Mouse (Mus musculus) MEL (cell line): ENCODE data around the gene Prnd. TPM values are rescaled to one million over a fixed set of nuclear protein-coding genes. Genes with fewer than 3 reads are reported as not detected.

ENCODE experiments used
- DNase-seq: peaks from one replicate; pipeline ENCODE4 v3.0.0; 2011; ENCODE audit warnings: low read depth, low spot score
- H3K27ac ChIP-seq: 2 replicates; pipeline ENCODE4 v1.5.1; 2012; ENCODE audit warnings: low read depth, mild to moderate bottlenecking, control low read depth, low read length, moderate library complexity; ENCODE audit not compliant: control insufficient read depth
- H3K27me3 ChIP-seq, 2 experiments: fragments of 150-350 bp in 1 of 2; sonication (generic) in 1 of 2; 2 replicates each; pipeline ENCODE4 v1.6.1; 2012; ENCODE audit warnings: low read length in 2 of 2, mild to moderate bottlenecking in 2 of 2, improper control_type of control experiment in 1 of 2, moderate library complexity in 1 of 2; ENCODE audit not compliant: insufficient read depth in 2 of 2, control insufficient read depth in 1 of 2
- H3K36me3 ChIP-seq, 2 experiments: 2 replicates each; pipeline ENCODE4 v1.6.1; 2012 to 2014; ENCODE audit warnings: low read length in 2 of 2, improper control_type of control experiment in 1 of 2, inconsistent platforms in 1 of 2, mild to moderate bottlenecking in 1 of 2; ENCODE audit not compliant: insufficient read depth in 2 of 2, control insufficient read depth in 1 of 2
- H3K4me1 ChIP-seq, 2 experiments: fragments of 150-350 bp in 1 of 2; sonication (generic) in 1 of 2; 2 replicates each; pipeline ENCODE4 v1.6.1; 2012; ENCODE audit warnings: low read length in 2 of 2, improper control_type of control experiment in 1 of 2, mild to moderate bottlenecking in 1 of 2; ENCODE audit not compliant: insufficient read depth in 2 of 2, control insufficient read depth in 1 of 2
- H3K4me3 ChIP-seq, 2 experiments: fragments of 150-350 bp in 1 of 2; sonication (generic) in 1 of 2; 2 replicates each; pipeline ENCODE4 v1.5.1; 2012; ENCODE audit warnings: low read depth in 2 of 2, low read length in 2 of 2, mild to moderate bottlenecking in 2 of 2, moderate library complexity in 2 of 2, control low read depth in 1 of 2, improper control_type of control experiment in 1 of 2; ENCODE audit not compliant: control insufficient read depth in 1 of 2, insufficient read depth in 1 of 2
- H3K79me2 ChIP-seq: 2 replicates; pipeline ENCODE4 v1.6.1; 2012; ENCODE audit warnings: mild to moderate bottlenecking, low read length, moderate library complexity; ENCODE audit not compliant: control insufficient read depth, poor library complexity, insufficient read depth
- H3K9ac ChIP-seq: 2 replicates; pipeline ENCODE4 v1.6.1; 2012; ENCODE audit warnings: low read depth, mild to moderate bottlenecking, control low read depth, low read length, moderate library complexity; ENCODE audit not compliant: control insufficient read depth, poor library complexity, severe bottlenecking
- H3K9me3 ChIP-seq: fragments of 150-350 bp; sonication (generic); replicated peaks from 2 replicates; pipeline ENCODE4 v1.6.1; 2012; ENCODE audit warnings: mild to moderate bottlenecking, low read length, improper control_type of control experiment, moderate library complexity; ENCODE audit not compliant: insufficient read depth
- BHLHE40 ChIP-seq: IDR thresholded peaks from 2 replicates; pipeline ENCODE4 v1.6.1; 2012; ENCODE audit warnings: low read depth, mild to moderate bottlenecking, inconsistent platforms, low read length, improper control_type of control experiment, borderline replicate concordance
- CHD1 ChIP-seq: IDR thresholded peaks from 2 replicates; pipeline ENCODE4 v1.6.1; 2012; ENCODE audit warnings: low read depth, mild to moderate bottlenecking, inconsistent platforms, low read length, improper control_type of control experiment
- CTCF ChIP-seq, 3 experiments: IDR thresholded peaks in 2 of 3; conservative IDR thresholded peaks in 1 of 3; 2 replicates each; pipeline ENCODE4 v1.5.1; 2011 to 2012; ENCODE audit warnings: low read length in 3 of 3, low read depth in 2 of 3, mild to moderate bottlenecking in 2 of 3, improper control_type of control experiment in 1 of 3, inconsistent platforms in 1 of 3, mixed read lengths in 1 of 3, moderate library complexity in 1 of 3; ENCODE audit not compliant: control insufficient read depth in 1 of 3, insufficient read depth in 1 of 3, poor library complexity in 1 of 3, severe bottlenecking in 1 of 3
- ETS1 ChIP-seq: IDR thresholded peaks from 2 replicates; pipeline ENCODE4 v1.6.1; 2012; ENCODE audit warnings: low read depth, mild to moderate bottlenecking, inconsistent platforms, low read length, improper control_type of control experiment, moderate library complexity
- GATA1 ChIP-seq: IDR thresholded peaks from 2 replicates; pipeline ENCODE4 v1.6.1; 2011; ENCODE audit warnings: low read depth, low read length, improper control_type of control experiment
- JUND ChIP-seq: IDR thresholded peaks from 2 replicates; pipeline ENCODE4 v1.6.1; 2011; ENCODE audit warnings: low read depth, mild to moderate bottlenecking, improper control_type of control experiment, low read length
- KAT2A ChIP-seq: conservative IDR thresholded peaks from 2 replicates; pipeline ENCODE4 v1.6.1; 2012; ENCODE audit warnings: low read depth, low read length, improper control_type of control experiment, inconsistent platforms
- MAFK ChIP-seq: IDR thresholded peaks from 2 replicates; pipeline ENCODE4 v1.6.1; 2011; ENCODE audit warnings: low read depth, mild to moderate bottlenecking, low read length, improper control_type of control experiment, borderline replicate concordance
- MAX ChIP-seq: IDR thresholded peaks from 2 replicates; pipeline ENCODE4 v1.6.1; 2011; ENCODE audit warnings: low read length, improper control_type of control experiment
- MEF2A ChIP-seq: IDR thresholded peaks from 2 replicates; pipeline ENCODE4 v1.6.1; 2014; ENCODE audit warnings: low read depth, mild to moderate bottlenecking, inconsistent platforms, low read length, improper control_type of control experiment; ENCODE audit not compliant: poor library complexity, insufficient replicate concordance, severe bottlenecking; ENCODE audit errors: extremely low read depth
- MXI1 ChIP-seq: IDR thresholded peaks from 2 replicates; pipeline ENCODE4 v1.6.1; 2011; ENCODE audit warnings: mild to moderate bottlenecking, low read depth, low read length, improper control_type of control experiment
- MYB ChIP-seq: IDR thresholded peaks from 2 replicates; pipeline ENCODE4 v1.6.1; 2011; ENCODE audit warnings: mild to moderate bottlenecking, low read depth, low read length, improper control_type of control experiment
- NELFE ChIP-seq: IDR thresholded peaks from 2 replicates; pipeline ENCODE4 v1.6.1; 2011; ENCODE audit warnings: low read depth, low read length, improper control_type of control experiment
- NRF1 ChIP-seq: IDR thresholded peaks from 2 replicates; pipeline ENCODE4 v1.6.1; 2014; ENCODE audit warnings: low read depth, mild to moderate bottlenecking, inconsistent platforms, low read length, improper control_type of control experiment, moderate library complexity; ENCODE audit not compliant: poor library complexity, insufficient read depth, severe bottlenecking
- POLR2A ChIP-seq, 2 experiments: IDR thresholded peaks; 2 replicates each; pipeline ENCODE4 v1.6.1; 2011 to 2012; ENCODE audit warnings: low read length in 2 of 2, mild to moderate bottlenecking in 2 of 2, control low read depth in 1 of 2, improper control_type of control experiment in 1 of 2, low read depth in 1 of 2, moderate library complexity in 1 of 2; ENCODE audit not compliant: control insufficient read depth in 1 of 2, insufficient read depth in 1 of 2, poor library complexity in 1 of 2
- POLR2AphosphoS2 ChIP-seq: IDR thresholded peaks from 2 replicates; pipeline ENCODE4 v1.6.1; 2011; ENCODE audit warnings: low read length, improper control_type of control experiment
- POLR2AphosphoS5 ChIP-seq: IDR thresholded peaks from 2 replicates; pipeline ENCODE4 v1.6.1; 2012; ENCODE audit warnings: low read depth, borderline replicate concordance, mild to moderate bottlenecking, inconsistent platforms, low read length, moderate library complexity, mixed read lengths
- RAD21 ChIP-seq: IDR thresholded peaks from 2 replicates; pipeline ENCODE4 v1.6.1; 2011; ENCODE audit warnings: mild to moderate bottlenecking, low read depth, low read length, improper control_type of control experiment
- RCOR1 ChIP-seq: IDR thresholded peaks from 2 replicates; pipeline ENCODE4 v1.6.1; 2012; ENCODE audit warnings: low read depth, mild to moderate bottlenecking, inconsistent platforms, low read length, improper control_type of control experiment
- SIN3A ChIP-seq: IDR thresholded peaks from 2 replicates; pipeline ENCODE4 v1.6.1; 2012; ENCODE audit warnings: low read length, improper control_type of control experiment, inconsistent platforms
- SMC3 ChIP-seq: IDR thresholded peaks from 2 replicates; pipeline ENCODE4 v1.6.1; 2011; ENCODE audit warnings: low read depth, low read length, improper control_type of control experiment
- TAL1 ChIP-seq: IDR thresholded peaks from 2 replicates; pipeline ENCODE4 v1.6.1; 2012; ENCODE audit warnings: mild to moderate bottlenecking, inconsistent platforms, low read length, moderate library complexity, mixed read lengths
- TCF12 ChIP-seq: IDR thresholded peaks from 2 replicates; pipeline ENCODE4 v1.6.1; 2014; ENCODE audit warnings: low read depth, mild to moderate bottlenecking, inconsistent platforms, low read length, improper control_type of control experiment, moderate library complexity
- USF1 ChIP-seq: IDR thresholded peaks from 2 replicates; pipeline ENCODE4 v1.6.1; 2014; ENCODE audit warnings: low read depth, mild to moderate bottlenecking, inconsistent platforms, low read length, improper control_type of control experiment, moderate library complexity
- ZKSCAN1 ChIP-seq: IDR thresholded peaks from 2 replicates; pipeline ENCODE4 v1.6.1; 2012; ENCODE audit warnings: low read depth, mild to moderate bottlenecking, inconsistent platforms, low read length, improper control_type of control experiment, moderate library complexity
- ZNF384 ChIP-seq: IDR thresholded peaks from 2 replicates; pipeline ENCODE4 v1.6.1; 2012; ENCODE audit warnings: low read depth, mild to moderate bottlenecking, inconsistent platforms, low read length, improper control_type of control experiment
- polyA plus RNA-seq, 2 experiments: library from polyadenylated mRNA; stranded (reverse) in 1 of 2; unstranded in 1 of 2; fragments of >175 nt in 1 of 2; fragments of >200 nt in 1 of 2; gene quantifications; 2 replicates each; pipeline versions ENCODE4 v1.2.1 to v1.2.4; 2012; ENCODE audit warnings: low replicate concordance in 2 of 2, low read depth in 1 of 2; ENCODE audit not compliant: insufficient read length in 2 of 2, insufficient read depth in 1 of 2, missing spikeins in 1 of 2
- total RNA-seq: library from RNA; depleted of rRNA; stranded (reverse); fragments of 300-350 nt; gene quantifications from 2 replicates; pipeline ENCODE4 v1.2.3, GENCODE M21; 2012

Prnd gene
- total and polyA plus RNA-seq, 3 experiments: 0.06 TPM; not detected in 2

DNA sequence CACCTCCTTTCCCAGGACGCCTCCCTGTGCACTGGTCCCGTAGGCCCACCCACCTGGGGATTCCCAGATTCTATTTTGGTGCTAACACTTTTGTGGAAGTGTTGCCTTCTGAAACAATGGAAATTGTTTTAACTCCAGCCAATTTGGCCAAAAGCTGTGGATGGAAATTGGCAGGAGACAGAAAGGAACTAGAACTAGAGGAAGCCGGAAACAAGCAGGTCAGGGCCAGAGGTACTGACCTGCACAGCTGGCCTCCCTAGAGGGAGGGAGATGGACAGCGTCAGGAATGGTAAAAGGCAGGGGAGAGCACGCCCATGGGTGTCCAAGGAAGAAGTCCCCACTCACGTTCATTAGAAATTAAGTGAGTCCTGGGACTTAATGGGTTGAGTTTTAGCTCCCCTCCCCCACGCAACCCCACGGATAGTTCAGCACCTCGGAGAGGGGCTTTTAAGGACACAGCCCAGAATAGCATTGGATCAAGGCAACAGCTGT, 7.1 kb downstream of the Prnd start:
- Histone ChIP-seq H3K27me3 (no peaks in the 10 kb centered on the region), H3K9ac (no peak overlapping the region), H3K9me3 (no peaks in the 10 kb centered on the region), H3K27ac (no peak overlapping the region), H3K36me3 (peaks cover 0 to 2% of the 10 kb centered on the region in 2 experiments; a peak in 1 of 4 replicates), H3K79me2 (no peaks in the 10 kb centered on the region), H3K4me3 (no peak overlapping the region), H3K4me1 (peaks cover 0 to 3% of the 10 kb centered on the region in 2 experiments; a peak in 1 of 4 replicates)
- peak; percentile 55 for DNase-seq
- TF ChIP-seq SIN3A (0 out of 2 replicates have a peak, but pooled peaks have one; percentile 37), NELFE (no peak)

DNA sequence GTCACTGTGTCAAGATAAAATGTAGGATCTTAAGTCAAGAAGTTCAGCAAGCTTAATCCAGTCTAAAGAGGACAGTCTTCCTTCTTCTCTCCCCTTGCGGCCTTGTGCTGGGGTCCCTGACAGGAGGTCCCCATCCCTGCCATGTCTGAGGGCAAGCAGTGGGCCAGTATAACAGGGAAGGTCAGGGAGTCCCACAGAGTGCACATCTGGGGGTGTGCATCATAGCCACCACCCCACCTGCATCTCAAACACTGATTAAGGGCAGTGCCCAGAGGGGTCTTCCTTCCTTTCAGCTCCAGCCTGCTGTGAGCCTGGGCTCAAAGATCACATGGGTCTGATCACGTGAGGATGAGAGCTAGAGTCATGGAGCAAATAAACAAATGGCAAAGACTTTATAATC, 11.0 kb downstream of the Prnd start:
- H3K4me1 ChIP-seq: no peaks in the 10 kb centered on the region
- TF ChIP-seq RCOR1 (no peak), MEF2A (no peak), POLR2A (IDR thresholded peaks at IDR 0.05; ENCODE audit: control insufficient read depth in 1 of 2, insufficient read depth in 1 of 2, low read depth in 1 of 2, low read length in 2 of 2, poor library complexity in 1 of 2) (no peak), USF1 (no peak), ZKSCAN1 (no peak), POLR2AphosphoS2 (no peak), ZNF384 (no peak), SMC3 (no peak), TAL1 (no peak), ETS1 (no peak), JUND (no peak), RAD21 (no peak), NELFE (no peak), POLR2AphosphoS5 (no peak), CHD1 (no peak)
- TF ChIP-seq, all 39 proteins: peak for 0
- Histone ChIP-seq H3K9ac (no peak overlapping the region), H3K9me3 (no peaks in the 10 kb centered on the region), H3K4me3 (no peak overlapping the region), H3K36me3 (no peaks in the 10 kb centered on the region), H3K79me2 (no peaks in the 10 kb centered on the region), H3K27me3 (no peaks in the 10 kb centered on the region), H3K27ac (no peak overlapping the region)
- no peak for DNase-seq

DNA sequence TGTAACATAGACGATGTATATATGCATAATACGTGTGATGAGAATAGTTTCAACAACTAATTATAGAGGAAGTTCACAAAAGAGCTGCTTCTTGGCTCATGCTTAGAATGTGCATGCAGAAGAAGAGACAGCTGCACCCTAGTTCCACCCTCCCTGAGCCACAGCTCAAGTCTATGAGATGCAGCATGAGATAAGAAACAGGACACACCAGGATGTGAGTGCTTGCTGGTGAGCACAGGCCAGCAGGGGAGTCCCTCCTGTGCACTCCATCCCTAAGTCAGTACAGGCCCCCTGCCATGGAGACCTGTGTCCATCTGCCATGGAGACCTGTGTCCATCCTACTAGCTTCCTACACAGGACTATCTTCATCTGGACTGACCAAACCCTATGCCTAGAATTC, 19.9 kb downstream of the Prnd start:
- Histone ChIP-seq H3K27ac (no peak overlapping the region), H3K9me3 (no peaks in the 10 kb centered on the region), H3K4me1 (no peaks in the 10 kb centered on the region), H3K36me3 (no peaks in the 10 kb centered on the region), H3K9ac (no peak overlapping the region), H3K79me2 (no peaks in the 10 kb centered on the region), H3K27me3 (no peaks in the 10 kb centered on the region), H3K4me3 (no peak overlapping the region)
- DNase-seq: no peak
- TF ChIP-seq MEF2A (no peak), MYB (no peak), CTCF (IDR thresholded peaks at IDR 0.05 in 2 of 3, conservative IDR thresholded peaks at IDR 0.05 in 1 of 3; ENCODE audit: control insufficient read depth in 1 of 3, insufficient read depth in 1 of 3, low read depth in 2 of 3, low read length in 3 of 3, poor library complexity in 1 of 3, severe bottlenecking in 1 of 3) (no peak), KAT2A (no peak), MAX (no peak), POLR2AphosphoS5 (no peak), NRF1 (no peak), MAFK (no peak), GATA1 (no peak), TCF12 (no peak), BHLHE40 (no peak), ETS1 (no peak), POLR2AphosphoS2 (no peak), MXI1 (no peak)
